Mouse (Mus musculus): ENCODE measurements around the gene Cytip. TPM values are rescaled to one million over a fixed set of nuclear protein-coding genes. Genes with fewer than 3 reads are reported as not detected.

Cytip gene
- polyA plus RNA-seq, 1 experiment from 2014 or later = not detected

GRCm38 (mm10) chr2:58094818-58095217, 100.5 kb downstream of the Cytip start:
- whole genome bisulfite sequencing = 49% methylated on average over 1 of the region's 1 CpGs
- ATAC-seq (ENCODE audit: low FRiP score) (no peak), DNase-seq (ENCODE audit: low spot score) (no peak)

DNA sequence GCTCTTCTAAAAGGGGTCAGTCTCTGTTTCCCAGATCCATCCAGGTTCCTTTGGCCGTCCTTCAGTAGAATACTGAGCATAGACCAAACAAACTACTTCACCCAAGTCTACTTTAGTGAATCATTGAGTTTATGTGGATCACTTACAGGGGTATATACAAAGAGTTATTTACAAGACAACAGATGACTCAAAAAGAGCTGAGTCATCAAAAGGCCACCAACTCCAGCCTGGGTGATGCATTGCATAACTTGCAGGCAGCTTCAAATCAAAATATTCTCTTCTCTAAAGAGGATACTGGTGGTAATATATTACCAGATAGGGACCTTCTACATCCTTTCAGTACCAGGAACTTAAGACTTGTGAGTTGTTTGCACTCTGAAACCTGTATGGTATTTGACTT, 108.9 kb downstream of the Cytip start:
- Histone ChIP-seq H3K4me2 (replicated peaks) (no peak overlapping the region), H3K9ac (no peak overlapping the region), H3K4me3 (replicated peaks; ENCODE audit: low read length) (no peak overlapping the region), H3K4me1 (replicated peaks; ENCODE audit: control insufficient read depth, insufficient read depth, low read length) (no peaks in the 10 kb centered on the region), H3K9me3 (ENCODE audit: control insufficient read depth, low read length) (no peaks in the 10 kb centered on the region), H3K27me3 (ENCODE audit: control insufficient read depth, insufficient read depth, low read length) (no peaks in the 10 kb centered on the region), H3K27ac (no peak overlapping the region), H3K36me3 (replicated peaks; ENCODE audit: control insufficient read depth, insufficient read depth) (no peaks in the 10 kb centered on the region)
- ATAC-seq (ENCODE audit: low FRiP score) = no peak
- 84% methylated on average over 1 of the region's 1 CpGs for WGBS
- DNase-seq (ENCODE audit: low spot score) = no peak

More at GRCm38 (mm10) chr2:58094818-58095217, 100.5 kb downstream of the Cytip start:
- no peak overlapping the region for H3K4me2 ChIP-seq (replicated peaks)
- H3K9ac ChIP-seq = no peak overlapping the region
- H3K27me3 ChIP-seq (ENCODE audit: control insufficient read depth, insufficient read depth, low read length) = no peaks in the 10 kb centered on the region
- no peaks in the 10 kb centered on the region for H3K4me1 ChIP-seq (replicated peaks; ENCODE audit: control insufficient read depth, insufficient read depth, low read length)
- H3K27ac ChIP-seq = no peak overlapping the region
- no peaks in the 10 kb centered on the region for H3K9me3 ChIP-seq (ENCODE audit: control insufficient read depth, low read length)
- no peaks in the 10 kb centered on the region for H3K36me3 ChIP-seq (replicated peaks; ENCODE audit: control insufficient read depth, insufficient read depth)
- H3K4me3 ChIP-seq (replicated peaks; ENCODE audit: low read length) = no peak overlapping the region

- Histone ChIP-seq H3K9me3 (ENCODE audit: control insufficient read depth, low read length) (no peaks in the 10 kb centered on the region), H3K4me3 (replicated peaks; ENCODE audit: low read length) (no peak overlapping the region), H3K4me1 (replicated peaks; ENCODE audit: control insufficient read depth, insufficient read depth, low read length) (no peaks in the 10 kb centered on the region), H3K36me3 (replicated peaks; ENCODE audit: control insufficient read depth, insufficient read depth) (no peaks in the 10 kb centered on the region), H3K27me3 (ENCODE audit: control insufficient read depth, insufficient read depth, low read length) (no peaks in the 10 kb centered on the region), H3K9ac (no peak overlapping the region), H3K4me2 (replicated peaks) (no peak overlapping the region), H3K27ac (no peak overlapping the region)
- no peak for ATAC-seq (ENCODE audit: low FRiP score)
- WGBS = 63% methylated on average over 1 of the region's 1 CpGs
- DNase-seq (ENCODE audit: low spot score) = no peak
Measured at GRCm38 (mm10) chr2:58079849-58080248, 115.5 kb downstream of the Cytip start.

Other genes with a start within 250 kb of the Cytip start
- gene Galnt5, start 197.6 kb downstream of the Cytip start, polyA plus RNA-seq (2014; fragmentation: Nextera tagmentation; extraction: Ambion mirVana) = 0.07 and 0.18 TPM in 2 replicates
- gene Ermn, start 142.7 kb downstream of the Cytip start, polyA plus RNA-seq (2014; fragmentation: Nextera tagmentation; extraction: Ambion mirVana) = 0.76 and 1.2 TPM in 2 replicates
- gene Acvr1c, start 162.4 kb upstream of the Cytip start, polyA plus RNA-seq (2014; fragmentation: Nextera tagmentation; extraction: Ambion mirVana) = 0.58 and 0.63 TPM in 2 replicates